Mouse (Mus musculus): ENCODE results near the gene Tsc22d1.

DNA sequence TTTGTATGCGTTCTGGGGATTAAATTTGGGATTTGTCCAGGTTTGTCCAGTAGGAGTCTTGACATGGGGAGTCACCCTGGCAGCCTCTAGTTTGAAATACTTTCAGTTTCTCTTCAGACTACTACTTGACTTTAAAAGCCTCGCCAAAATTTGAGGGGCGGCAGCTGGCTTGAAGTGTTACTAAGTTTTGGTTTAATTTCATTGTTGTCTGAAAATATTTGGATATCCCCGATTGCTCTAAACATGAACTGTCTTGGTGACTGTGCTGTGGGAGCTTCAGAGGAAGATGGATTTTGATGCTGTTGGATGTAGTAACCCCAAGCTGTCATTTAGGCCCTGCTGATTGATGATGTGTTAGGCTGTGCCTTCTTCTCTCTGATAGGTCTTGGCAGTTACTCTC is 34.2 kb downstream of the Tsc22d1 start:
- TF ChIP-seq GATA1 (IDR thresholded peaks at IDR 0.05; ENCODE audit: borderline replicate concordance, low read length), result no peak
- TF ChIP-seq FLI1 (IDR thresholded peaks at IDR 0.05; ENCODE audit: low read length), result no peak
